Mouse (Mus musculus) intestine, postnatal 0 days (tissue): ENCODE measurements around the gene Ap1g2. TPM values are rescaled to one million over a fixed set of nuclear protein-coding genes. Genes with fewer than 3 reads are reported as not detected.

ENCODE experiments used
- ATAC-seq: fragments of 200-750 bp; cut with Nextera tagmentation; 2 replicates; pipeline ENCODE4 v1.8.0; 2017; ENCODE audit warnings: mild to moderate bottlenecking, moderate TSS enrichment, moderate library complexity
- H3K27ac ChIP-seq: fragments of 300-500 bp; sonication (generic); 2 replicates; pipeline ENCODE4 v1.5.1; 2014; ENCODE audit warnings: mild to moderate bottlenecking, low read depth, low read length, moderate library complexity
- H3K27me3 ChIP-seq: fragments of 300-500 bp; sonication (generic); replicated peaks from 2 replicates; pipeline ENCODE4 v1.6.1; 2014; ENCODE audit warnings: low read length, mixed read lengths; ENCODE audit not compliant: control insufficient read depth, insufficient read depth
- H3K36me3 ChIP-seq: fragments of 300-500 bp; sonication (generic); 2 replicates; pipeline ENCODE4 v1.6.1; 2014; ENCODE audit warnings: mild to moderate bottlenecking, moderate library complexity; ENCODE audit not compliant: control insufficient read depth, insufficient read depth
- H3K4me1 ChIP-seq: fragments of 300-500 bp; sonication (generic); replicated peaks from 2 replicates; pipeline ENCODE4 v1.6.1; 2014; ENCODE audit warnings: antibody characterized with exemption, low read length, mixed read lengths; ENCODE audit not compliant: control insufficient read depth, insufficient read depth
- H3K4me2 ChIP-seq: fragments of 300-500 bp; sonication (generic); replicated peaks from 2 replicates; pipeline ENCODE4 v1.6.1; 2014; ENCODE audit warnings: low read depth, mild to moderate bottlenecking, moderate library complexity
- H3K4me3 ChIP-seq: fragments of 300-500 bp; sonication (generic); 2 replicates; pipeline ENCODE4 v1.5.1; 2014; ENCODE audit warnings: low read depth, low read length
- H3K9ac ChIP-seq: fragments of 300-500 bp; sonication (generic); 2 replicates; pipeline ENCODE4 v1.6.1; 2014; ENCODE audit warnings: mild to moderate bottlenecking, low read depth, low read length
- H3K9me3 ChIP-seq: fragments of 300-500 bp; sonication (generic); 2 replicates; pipeline ENCODE4 v1.6.1; 2016; ENCODE audit warnings: mixed run types; ENCODE audit not compliant: control insufficient read depth
- CTCF ChIP-seq: sonication (generic); IDR thresholded peaks from 2 replicates; pipeline ENCODE4 v1.5.1; 2016; ENCODE audit warnings: low read depth, mild to moderate bottlenecking, control low read depth, antibody characterized with exemption, moderate library complexity
- WGBS: fragments of 180-500 bp; shearing (Covaris S2); extraction: QIAGEN DNeasy Blood & Tissue Kit; methylation state at CpG from one replicate; pipeline ENCODE4 v1.1.7; 2014; 5-methylcytosine and 5-hydroxymethylcytosine counted together
- polyA plus RNA-seq: library from polyadenylated mRNA; unstranded; fragments of >200 nt; fragmentation: Nextera tagmentation; extraction: Ambion mirVana; gene quantifications from 2 replicates; pipeline ENCODE4 v1.2.1, GENCODE M21; 2015

The Ap1g2 gene
- polyA plus RNA-seq, 1 experiment from 2014 or later: 75.3 TPM

GRCm38 (mm10) chr14:55065391-55065790, 41.0 kb downstream of the Ap1g2 start:
- H3K9me3 ChIP-seq: no peaks in the 10 kb centered on the region

GRCm38 (mm10) chr14:55064481-55065370, 41.7 kb downstream of the Ap1g2 start:
- H3K4me3 ChIP-seq: no peak overlapping the region
- no peak for ATAC-seq
- no peak overlapping the region for H3K4me2 ChIP-seq
- no peak overlapping the region for H3K9ac ChIP-seq
- H3K27ac ChIP-seq: no peak overlapping the region
- H3K27me3 ChIP-seq: no peaks in the 10 kb centered on the region
- H3K4me1 ChIP-seq: no peaks in the 10 kb centered on the region
- WGBS: 78% methylated on average over 35 of the region's 35 CpGs
- H3K36me3 ChIP-seq: peaks cover 8% of the 10 kb centered on the region; the same call in 1 of the 2 replicates
- TF ChIP-seq CTCF: no peak
- H3K9me3 ChIP-seq: no peaks in the 10 kb centered on the region

More at GRCm38 (mm10) chr14:55065391-55065790, 41.0 kb downstream of the Ap1g2 start:
- Histone ChIP-seq H3K27me3 (no peaks in the 10 kb centered on the region), H3K36me3 (peaks cover 8% of the 10 kb centered on the region; the same call in 1 of the 2 replicates), H3K9ac (no peak overlapping the region), H3K4me3 (no peak overlapping the region), H3K27ac (no peak overlapping the region), H3K4me2 (no peak overlapping the region), H3K4me1 (no peaks in the 10 kb centered on the region)
- no peak for TF ChIP-seq CTCF
- WGBS: 88% methylated on average over 13 of the region's 13 CpGs
- no peak for ATAC-seq

GRCm38 (mm10) chr14:55063581-55064381, 42.6 kb downstream of the Ap1g2 start:
- Histone ChIP-seq H3K27ac (no peak overlapping the region), H3K4me1 (no peaks in the 10 kb centered on the region), H3K36me3 (peaks cover 8% of the 10 kb centered on the region; the same call in 1 of the 2 replicates), H3K4me2 (no peak overlapping the region), H3K27me3 (no peaks in the 10 kb centered on the region), H3K9ac (no peak overlapping the region), H3K9me3 (no peaks in the 10 kb centered on the region), H3K4me3 (no peak overlapping the region)
- 87% methylated on average over 22 of the region's 22 CpGs for WGBS
- ATAC-seq: no peak
- TF ChIP-seq CTCF: no peak

GRCm38 (mm10) chr14:55063117-55063516, 43.3 kb downstream of the Ap1g2 start:
- H3K4me1 ChIP-seq: no peaks in the 10 kb centered on the region
- no peak overlapping the region for H3K4me3 ChIP-seq
- 88% methylated on average over 5 of the region's 5 CpGs for WGBS
- H3K36me3 ChIP-seq: peaks cover 8% of the 10 kb centered on the region; the same call in 1 of the 2 replicates
- H3K9me3 ChIP-seq: no peaks in the 10 kb centered on the region
- H3K4me2 ChIP-seq: no peak overlapping the region
- TF ChIP-seq CTCF: no peak
- no peak overlapping the region for H3K27ac ChIP-seq
- H3K27me3 ChIP-seq: no peaks in the 10 kb centered on the region
- ATAC-seq: 0 out of 2 replicates have a peak, but pooled peaks have one; percentile 16
- no peak overlapping the region for H3K9ac ChIP-seq

GRCm38 (mm10) chr14:55062626-55063025, 43.8 kb downstream of the Ap1g2 start:
- Histone ChIP-seq H3K4me2 (no peak overlapping the region), H3K4me3 (no peak overlapping the region), H3K27ac (no peak overlapping the region), H3K9ac (no peak overlapping the region), H3K36me3 (peaks cover 8% of the 10 kb centered on the region; the same call in 1 of the 2 replicates), H3K4me1 (no peaks in the 10 kb centered on the region), H3K9me3 (no peaks in the 10 kb centered on the region), H3K27me3 (no peaks in the 10 kb centered on the region)
- no peak for ATAC-seq
- WGBS: 36% methylated on average over 17 of the region's 17 CpGs
- TF ChIP-seq CTCF: no peak

GRCm38 (mm10) chr14:55061845-55062244, 44.5 kb downstream of the Ap1g2 start:
- no peak overlapping the region for H3K4me2 ChIP-seq
- H3K4me3 ChIP-seq: no peak overlapping the region
- H3K9me3 ChIP-seq: no peaks in the 10 kb centered on the region
- H3K4me1 ChIP-seq: no peaks in the 10 kb centered on the region
- H3K36me3 ChIP-seq: peaks cover 8% of the 10 kb centered on the region; the same call in 1 of the 2 replicates
- H3K27ac ChIP-seq: no peak overlapping the region
- no peak for ATAC-seq
- no peaks in the 10 kb centered on the region for H3K27me3 ChIP-seq
- TF ChIP-seq CTCF: no peak
- 54% methylated on average over 7 of the region's 7 CpGs for WGBS
- H3K9ac ChIP-seq: no peak overlapping the region
